Comparison of ENCODE assay signal across 9 mouse cellular contexts in the genomic region with DNA sequence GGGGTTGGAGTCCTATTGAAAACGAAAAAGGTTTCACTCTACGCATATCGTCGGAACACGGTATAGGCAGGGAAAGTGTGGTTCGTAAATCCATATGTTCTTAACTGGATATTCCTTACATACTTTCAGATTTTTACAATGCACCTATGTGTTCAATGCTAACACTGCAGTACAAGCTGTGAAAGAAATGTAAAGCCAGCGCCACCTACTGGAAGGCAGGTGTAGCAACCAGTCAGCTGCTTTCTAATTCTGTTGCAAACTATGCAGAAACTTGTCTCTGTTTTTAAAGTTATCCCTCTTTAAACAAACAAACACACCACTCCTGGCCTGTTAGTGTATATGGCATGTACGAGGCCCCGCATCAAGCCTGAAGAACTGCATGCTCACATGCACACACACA. TPM values are rescaled to one million over a fixed set of nuclear protein-coding genes. Genes with fewer than 3 reads are reported as not detected.
DNase-seq lines count a peak whose midpoint lies in the region; ATAC-seq and TF ChIP-seq lines count a peak whose summit lies in the region.
"Had no signal": no experiment of that assay in that cellular context is flagged by ENCODE, and none has a peak within 500 bp of the region (broad histone marks: within the 10 kb centered on the region; RNA-seq: fewer than 3 reads in every experiment).

No protein-coding gene starts in this region.

- H3K79me2 ChIP-seq in heart, adult 2 months (replicated peaks; ENCODE audit: control insufficient read depth, insufficient read depth, low read length) = no peaks in the 10 kb centered on the region

- no peaks in the 10 kb centered on the region for H3K27me3 ChIP-seq in heart, adult 2 months (ENCODE audit: control insufficient read depth, insufficient read depth, low read length)
- no peaks in the 10 kb centered on the region for H3K27me3 ChIP-seq in heart, embryonic 11.5 days (ENCODE audit: control insufficient read depth, insufficient read depth, low read length)
- H3K27me3 ChIP-seq in heart, embryonic 10.5 days (ENCODE audit: insufficient read depth, poor library complexity, severe bottlenecking) = no peaks in the 10 kb centered on the region
- H3K27me3 ChIP-seq in lung, postnatal 0 days (replicated peaks; ENCODE audit: insufficient read depth, low read length) = no peaks in the 10 kb centered on the region
- H3K27me3 ChIP-seq: lung, embryonic 15.5 days had no signal

- no peaks in the 10 kb centered on the region for H3K4me1 ChIP-seq in heart, adult 2 months (ENCODE audit: control insufficient read depth, insufficient read depth, low read length)
- peaks cover 4% of the 10 kb centered on the region; the same call in 1 of the 2 replicates for H3K4me1 ChIP-seq in heart, embryonic 11.5 days (ENCODE audit: control insufficient read depth, insufficient read depth, low read length)
- H3K4me1 ChIP-seq in heart, embryonic 10.5 days = peaks cover 12% of the 10 kb centered on the region; the same call in 1 of the 2 replicates
- H3K4me1 ChIP-seq in lung, postnatal 0 days (ENCODE audit: insufficient read depth, low read depth, low read length) = no peaks in the 10 kb centered on the region
- H3K4me1 ChIP-seq: lung, embryonic 15.5 days had no signal

- H3K36me3 ChIP-seq in heart, adult 2 months (ENCODE audit: control insufficient read depth, insufficient read depth, low read length) = no peaks in the 10 kb centered on the region
- H3K36me3 ChIP-seq in heart, embryonic 11.5 days (ENCODE audit: control insufficient read depth, insufficient read depth, low read length) = peaks cover 3% of the 10 kb centered on the region; the same call in 1 of the 2 replicates
- H3K36me3 ChIP-seq in heart, embryonic 10.5 days = peaks cover 15% of the 10 kb centered on the region
- no peaks in the 10 kb centered on the region for H3K36me3 ChIP-seq in lung, postnatal 0 days (ENCODE audit: insufficient read depth, low read length)
- H3K36me3 ChIP-seq: lung, embryonic 15.5 days had no signal

- TF ChIP-seq POLR2A in heart, adult 2 months (IDR thresholded peaks at IDR 0.05; ENCODE audit: insufficient read depth, low read depth, low read length) = no peak

- TF ChIP-seq CTCF in heart, adult 2 months (IDR thresholded peaks at IDR 0.05) = peak; percentile 92
- TF ChIP-seq CTCF in lung, postnatal 0 days (IDR thresholded peaks at IDR 0.05) = peak; percentile 94

- no peak for ATAC-seq in heart, embryonic 11.5 days (replicated peaks; ENCODE audit: insufficient number of reproducible peaks, low FRiP score, low TSS enrichment)
- no peak for ATAC-seq in lung, postnatal 0 days

- no peak overlapping the region for H3K4me3 ChIP-seq in heart, adult 2 months
- no peak overlapping the region for H3K4me3 ChIP-seq in heart, embryonic 11.5 days (ENCODE audit: low read depth, low read length)
- no peak overlapping the region for H3K4me3 ChIP-seq in heart, embryonic 10.5 days
- H3K4me3 ChIP-seq in lung, postnatal 0 days (ENCODE audit: low read depth, low read length) = no peak overlapping the region
- H3K4me3 ChIP-seq: lung, embryonic 15.5 days had no signal

- peak; percentile 51 to 66 for DNase-seq in heart, adult 2 months
- DNase-seq in ES-CJ7 (ENCODE audit: low read depth, low spot score) = peak; percentile 62
- DNase-seq in cerebellum, postnatal 14 days = peak; percentile 84 to 85
- peak; percentile 71 for DNase-seq in heart, embryonic 10.5 days (ENCODE audit: low spot score)
- peak; percentile 43 to 79 for DNase-seq in layer of hippocampus, adult 18-20 months (ENCODE audit: low spot score in 2 of 2)
- peak; percentile 78 for DNase-seq in lung, postnatal 0 days (ENCODE audit: low spot score)
- DNase-seq in right cerebral cortex, postnatal 4 days = peak; percentile 84

- no peak overlapping the region for H3K4me2 ChIP-seq in heart, embryonic 11.5 days
- no peak overlapping the region for H3K4me2 ChIP-seq in lung, postnatal 0 days (replicated peaks; ENCODE audit: low read depth, low read length)
- H3K4me2 ChIP-seq: lung, embryonic 15.5 days had no signal

- no peak overlapping the region for H3K27ac ChIP-seq in heart, adult 2 months
- no peak overlapping the region for H3K27ac ChIP-seq in heart, embryonic 11.5 days (ENCODE audit: low read depth, low read length)
- no peak overlapping the region for H3K27ac ChIP-seq in heart, embryonic 10.5 days
- H3K27ac ChIP-seq in lung, postnatal 0 days (ENCODE audit: low read length) = no peak overlapping the region
- H3K27ac ChIP-seq: lung, embryonic 15.5 days had no signal

- no peaks in the 10 kb centered on the region for H3K9me3 ChIP-seq in heart, embryonic 11.5 days (replicated peaks; ENCODE audit: control insufficient read depth, low read length)
- H3K9me3 ChIP-seq in heart, embryonic 10.5 days = no peaks in the 10 kb centered on the region
- no peaks in the 10 kb centered on the region for H3K9me3 ChIP-seq in lung, postnatal 0 days (ENCODE audit: low read length)
- H3K9me3 ChIP-seq: lung, embryonic 15.5 days had no signal

- H3K9ac ChIP-seq in heart, adult 2 months (ENCODE audit: low read depth, low read length) = no peak overlapping the region
- no peak overlapping the region for H3K9ac ChIP-seq in heart, embryonic 11.5 days (ENCODE audit: low read depth, low read length)
- no peak overlapping the region for H3K9ac ChIP-seq in lung, postnatal 0 days (replicated peaks; ENCODE audit: low read depth)
- H3K9ac ChIP-seq: lung, embryonic 15.5 days had no signal

- intact Hi-C loops in heart, adult 2 months (cut with DNase I) = loop anchor here (10.0 kb wide), 3 partner anchors 160 to 610 kb away; no protein-coding TSS in a partner anchor

- 34% methylated on average over 9 of the region's 9 CpGs for WGBS in heart, adult 2 months
- 31% methylated on average over 9 of the region's 9 CpGs for WGBS in heart, embryonic 11.5 days (ENCODE audit: insufficient replicate concordance)
- 28% methylated on average over 9 of the region's 9 CpGs for WGBS in heart, embryonic 10.5 days
- WGBS in lung, postnatal 0 days = 14% methylated on average over 9 of the region's 9 CpGs

- TF ChIP-seq EP300 in heart, adult 2 months (IDR thresholded peaks at IDR 0.05; ENCODE audit: insufficient read depth, low read depth, low read length) = no peak
- TF ChIP-seq EP300 in lung, postnatal 0 days (IDR thresholded peaks at IDR 0.05) = no peak

RNA-seq across cellular contexts. Expression of gene Msrb3, which starts 34.5 kb away (rescaled TPM):
- 10 to 100 TPM; 88.7 to 92.5 TPM for total RNA-seq in heart, adult 2 months (2021)
- 53.5 and 86.5 TPM in 2 replicates for polyA plus RNA-seq in heart, adult 2 months (2012; rRNA removed)
- polyA plus RNA-seq in heart, embryonic 11.5 days (2014; fragmentation: Nextera tagmentation; extraction: Ambion mirVana) = 20.5 and 31.4 TPM in 2 replicates
- 15.4 and 20.6 TPM in 2 replicates for polyA plus RNA-seq in heart, embryonic 10.5 days (2016; fragmentation: Nextera tagmentation; extraction: Ambion mirVana)
- total RNA-seq in layer of hippocampus, adult 18-20 months (2021) = 1 to 10 TPM; 4.1 to 4.2 TPM
- polyA plus RNA-seq in lung, postnatal 0 days (2015; fragmentation: Nextera tagmentation; extraction: Ambion mirVana) = 18.5 and 18.8 TPM in 2 replicates
